ENCODE assay signal across 8 mouse cellular contexts in genomic region chr17:31854770-31855596, GRCm38 (mm10). TPM values are rescaled to one million over a fixed set of nuclear protein-coding genes. Genes with fewer than 3 reads are reported as not detected.
DNase-seq lines count a peak whose midpoint lies in the region; ATAC-seq and TF ChIP-seq lines count a peak whose summit lies in the region.

No protein-coding gene starts in this region.

- ATAC-seq in intestine, embryonic 16.5 days = peak; percentile 42
- peak; percentile 49 for ATAC-seq in liver, embryonic 14.5 days (ENCODE audit: insufficient read depth)
- ATAC-seq in neural tube, embryonic 12.5 days (ENCODE audit: low FRiP score, low read depth) = peak; percentile 61

- H3K36me3 ChIP-seq in intestine, embryonic 16.5 days (ENCODE audit: control insufficient read depth, insufficient read depth, low read length) = peaks cover 11% of the 10 kb centered on the region
- peaks cover 7% of the 10 kb centered on the region for H3K36me3 ChIP-seq in liver, embryonic 14.5 days (replicated peaks; ENCODE audit: control insufficient read depth, insufficient read depth, low read depth)
- H3K36me3 ChIP-seq in neural tube, embryonic 12.5 days = peaks cover 13% of the 10 kb centered on the region

- H3K27ac ChIP-seq in intestine, embryonic 16.5 days (ENCODE audit: low read length) = peak overlapping the region; percentile 48
- H3K27ac ChIP-seq in liver, embryonic 14.5 days = no peak overlapping the region
- H3K27ac ChIP-seq in neural tube, embryonic 12.5 days = peak overlapping the region; percentile 53; the same call in 1 of the 2 replicates

- WGBS in intestine, embryonic 16.5 days = under 1% methylated on average over 72 of the region's 73 CpGs
- WGBS in liver, embryonic 14.5 days (ENCODE audit: insufficient replicate concordance) = under 1% methylated on average over 73 of the region's 73 CpGs
- WGBS in neural tube, embryonic 12.5 days = under 1% methylated on average over 73 of the region's 73 CpGs

- peak overlapping the region; percentile 90 for H3K9ac ChIP-seq in intestine, embryonic 16.5 days (ENCODE audit: low read depth, low read length)
- H3K9ac ChIP-seq in liver, embryonic 14.5 days (replicated peaks) = peak overlapping the region; percentile 63
- peak overlapping the region; percentile 92 for H3K9ac ChIP-seq in neural tube, embryonic 12.5 days

- no peak for TF ChIP-seq EP300 in liver, embryonic 14.5 days (IDR thresholded peaks at IDR 0.05; ENCODE audit: low read depth)

- peaks cover 33% of the 10 kb centered on the region for H3K4me1 ChIP-seq in intestine, embryonic 16.5 days (ENCODE audit: control insufficient read depth, insufficient read depth, low read length)
- H3K4me1 ChIP-seq in liver, embryonic 14.5 days (replicated peaks; ENCODE audit: control insufficient read depth in 2 of 2, insufficient read depth in 2 of 2, low read length in 1 of 2) = peaks cover 5 to 23% of the 10 kb centered on the region in 2 experiments
- peaks cover 29% of the 10 kb centered on the region for H3K4me1 ChIP-seq in neural tube, embryonic 12.5 days

- H3K4me2 ChIP-seq in intestine, embryonic 16.5 days (ENCODE audit: low read depth, low read length) = peak overlapping the region; percentile 70
- H3K4me2 ChIP-seq in liver, embryonic 14.5 days (ENCODE audit: low read depth) = peak overlapping the region; percentile 78
- peak overlapping the region; percentile 82 for H3K4me2 ChIP-seq in neural tube, embryonic 12.5 days (replicated peaks)

- H3K4me3 ChIP-seq in intestine, embryonic 16.5 days (ENCODE audit: low read length) = peak overlapping the region; percentile 92
- peak overlapping the region; percentile 65 for H3K4me3 ChIP-seq in liver, embryonic 14.5 days (ENCODE audit: insufficient read depth in 1 of 2, low read depth in 2 of 2, low read length in 2 of 2)
- peak overlapping the region; percentile 87 for H3K4me3 ChIP-seq in neural tube, embryonic 12.5 days

- TF ChIP-seq CTCF in liver, embryonic 14.5 days (IDR thresholded peaks at IDR 0.05; ENCODE audit: low read depth) = no peak

- H3K27me3 ChIP-seq in intestine, embryonic 16.5 days (replicated peaks; ENCODE audit: control insufficient read depth, insufficient read depth, low read length) = no peaks in the 10 kb centered on the region
- H3K27me3 ChIP-seq in liver, embryonic 14.5 days (ENCODE audit: control insufficient read depth, insufficient read depth, low read length) = no peaks in the 10 kb centered on the region; the same call in 1 of the 2 replicates
- no peaks in the 10 kb centered on the region for H3K27me3 ChIP-seq in neural tube, embryonic 12.5 days (replicated peaks)

- peak; percentile 54 to 70 for DNase-seq in right cerebral cortex, postnatal 10 days (ENCODE audit: low spot score in 2 of 2)
- DNase-seq in right cerebral cortex, postnatal 14 days = no peak
- DNase-seq in c-Kit-negative CD71-positive TER-119-positive erythroid progenitor cells, embryonic 14.5 days (ENCODE audit: low read depth, low spot score) = peak; percentile 16
- peak; percentile 20 to 29 for DNase-seq in frontal cortex, postnatal 36 days (ENCODE audit: low spot score in 2 of 2)
- DNase-seq in liver, embryonic 14.5 days (ENCODE audit: low read depth in 3 of 3, low spot score in 3 of 3) = no peak
- peak; percentile 78 for DNase-seq in thymus, postnatal 4 days

- H3K9me3 ChIP-seq in intestine, embryonic 16.5 days (ENCODE audit: control insufficient read depth, low read length) = no peaks in the 10 kb centered on the region
- no peaks in the 10 kb centered on the region for H3K9me3 ChIP-seq in liver, embryonic 14.5 days (ENCODE audit: control insufficient read depth, low read length)
- no peaks in the 10 kb centered on the region for H3K9me3 ChIP-seq in neural tube, embryonic 12.5 days

RNA-seq across cellular contexts. Expression of gene Sik1, which starts 0.6 kb away (rescaled TPM):
- polyA plus RNA-seq in intestine, embryonic 16.5 days (2015; fragmentation: Nextera tagmentation; extraction: Ambion mirVana) = 5.7 and 5.8 TPM in 2 replicates
- polyA plus RNA-seq in liver, embryonic 14.5 days (2012; rRNA removed) = 2.6 TPM in 2 replicates
- 3.0 and 3.8 TPM in 2 replicates for polyA plus RNA-seq in liver, embryonic 14.5 days (2014; fragmentation: Nextera tagmentation; extraction: Ambion mirVana)
- 16.2 and 21.6 TPM in 2 replicates for polyA plus RNA-seq in neural tube, embryonic 12.5 days (2016; fragmentation: Nextera tagmentation; extraction: Ambion mirVana)

Comparison
In these comparisons a context has a peak if more than half of its experiments do, and no peak if none do; other contexts are left out.
1. DNase-seq: peak in right cerebral cortex, postnatal 10 days (2 of 2), c-Kit-negative CD71-positive TER-119-positive erythroid progenitor cells, embryonic 14.5 days (single experiment), frontal cortex, postnatal 36 days (2 of 2) and thymus, postnatal 4 days (single experiment); none in right cerebral cortex, postnatal 14 days (single experiment) and liver, embryonic 14.5 days (0 of 3).
2. Peak in every context shown above with its lines, with median percentiles within 50 percentile points of each other: ATAC-seq, H3K4me2 ChIP-seq, H3K4me3 ChIP-seq and H3K9ac ChIP-seq.